Mouse (Mus musculus) adrenal gland, adult 18-20 months (tissue): ENCODE data around the gene Nlk. TPM values are rescaled to one million over a fixed set of nuclear protein-coding genes. Genes with fewer than 3 reads are reported as not detected.
"Not testable (repeated sequence)": the region's sequence is repeated elsewhere in the genome, so short reads cannot be mapped to it uniquely, and the experiment has no call there.

Source experiments
- DNase-seq, 2 experiments: peaks; one replicate each; pipeline ENCODE4 v3.0.0; 2021 to 2022; ENCODE audit warnings: low spot score in 2 of 2
- total RNA-seq, 2 experiments: library from RNA; stranded (reverse); gene quantifications; 1 replicate in 1 of 2; 2 replicates in 1 of 2; pipeline ENCODE4 v1.2.3; 2021

Nlk gene
- total RNA-seq, 2 experiments from 2014 or later, result 39.0 to 84.5 TPM

- DNase-seq, result no peak
These were observed 98.3 kb downstream of the Nlk start for GRCm38 (mm10) chr11:78598763-78599415.

- DNase-seq, result no peak
These were observed 100.4 kb downstream of the Nlk start for GRCm38 (mm10) chr11:78596750-78597149.

GRCm38 (mm10) chr11:78595773-78596172 is 101.4 kb downstream of the Nlk start:
- DNase-seq, result no peak

- DNase-seq, result no peak
These were observed 102.8 kb downstream of the Nlk start for GRCm38 (mm10) chr11:78594271-78594964.

GRCm38 (mm10) chr11:78587677-78588076 is 109.5 kb downstream of the Nlk start:
- not testable (repeated sequence) for DNase-seq

GRCm38 (mm10) chr11:78586099-78586498 is 111.1 kb downstream of the Nlk start:
- no peak for DNase-seq

GRCm38 (mm10) chr11:78582848-78583247 is 114.3 kb downstream of the Nlk start:
- DNase-seq, result no peak

- DNase-seq, result no peak
These were observed 122.2 kb downstream of the Nlk start for GRCm38 (mm10) chr11:78574975-78575374.

GRCm38 (mm10) chr11:78574536-78574935 is 122.6 kb downstream of the Nlk start:
- no peak for DNase-seq

GRCm38 (mm10) chr11:78574031-78574430 is 123.1 kb downstream of the Nlk start:
- not testable (repeated sequence) for DNase-seq

GRCm38 (mm10) chr11:78571854-78572253 is 125.3 kb downstream of the Nlk start:
- no peak for DNase-seq

GRCm38 (mm10) chr11:78571441-78571840 is 125.7 kb downstream of the Nlk start:
- no peak for DNase-seq

- no peak for DNase-seq
These were observed 127.4 kb downstream of the Nlk start for GRCm38 (mm10) chr11:78569806-78570205.

GRCm38 (mm10) chr11:78568827-78569226 is 128.3 kb downstream of the Nlk start:
- DNase-seq, result no peak

GRCm38 (mm10) chr11:78567614-78568013 is 129.6 kb downstream of the Nlk start:
- DNase-seq, result no peak

- no peak for DNase-seq
These were observed 130.4 kb downstream of the Nlk start for GRCm38 (mm10) chr11:78566775-78567174.

- peak; percentile 62 to 65 for DNase-seq
These were observed 136.7 kb downstream of the Nlk start for GRCm38 (mm10) chr11:78560447-78560846.

- DNase-seq, result no peak
These were observed 139.9 kb downstream of the Nlk start for GRCm38 (mm10) chr11:78557241-78557640.

- DNase-seq, result no peak
These were observed 141.1 kb downstream of the Nlk start for GRCm38 (mm10) chr11:78556070-78556469.

- DNase-seq, result no peak
These were observed 141.6 kb downstream of the Nlk start for GRCm38 (mm10) chr11:78555623-78556022.

- no peak for DNase-seq
These were observed 146.1 kb downstream of the Nlk start for GRCm38 (mm10) chr11:78551059-78551398.

- DNase-seq, result peak; percentile 87 to 89
These were observed 146.8 kb downstream of the Nlk start, which contains the start of gene Tmem97 for GRCm38 (mm10) chr11:78550168-78551058. Tmem97 (minus strand) TSS chr11:78550777.
